Mouse (Mus musculus): ENCODE results near the gene Gcnt4. TPM values are rescaled to one million over a fixed set of nuclear protein-coding genes. Genes with fewer than 3 reads are reported as not detected.

Gene Gcnt4
- polyA plus RNA-seq, 1 experiment from 2014 or later: 1.8 TPM

- H3K27me3 ChIP-seq (ENCODE audit: control insufficient read depth, insufficient read depth, low read length): no peaks in the 10 kb centered on the region
- no peaks in the 10 kb centered on the region for H3K9me3 ChIP-seq (replicated peaks; ENCODE audit: control insufficient read depth, low read length)
- no peaks in the 10 kb centered on the region for H3K36me3 ChIP-seq (ENCODE audit: control insufficient read depth, insufficient read depth, low read length)
- ATAC-seq (ENCODE audit: insufficient read depth, low FRiP score): peak; percentile 94
- H3K4me1 ChIP-seq (ENCODE audit: control insufficient read depth, insufficient read depth, low read length): no peaks in the 10 kb centered on the region
- no peak overlapping the region for H3K4me3 ChIP-seq (replicated peaks; ENCODE audit: low read length)
- H3K27ac ChIP-seq (ENCODE audit: low read length): peak overlapping the region; percentile 60
- H3K9ac ChIP-seq (ENCODE audit: low read length): no peak overlapping the region
- H3K4me2 ChIP-seq (ENCODE audit: low read depth, low read length): no peak overlapping the region
- WGBS: 68% methylated on average over 5 of the region's 5 CpGs
Measured at GRCm38 (mm10) chr13:96962801-96963200, 38.3 kb downstream of the Gcnt4 start.

DNA sequence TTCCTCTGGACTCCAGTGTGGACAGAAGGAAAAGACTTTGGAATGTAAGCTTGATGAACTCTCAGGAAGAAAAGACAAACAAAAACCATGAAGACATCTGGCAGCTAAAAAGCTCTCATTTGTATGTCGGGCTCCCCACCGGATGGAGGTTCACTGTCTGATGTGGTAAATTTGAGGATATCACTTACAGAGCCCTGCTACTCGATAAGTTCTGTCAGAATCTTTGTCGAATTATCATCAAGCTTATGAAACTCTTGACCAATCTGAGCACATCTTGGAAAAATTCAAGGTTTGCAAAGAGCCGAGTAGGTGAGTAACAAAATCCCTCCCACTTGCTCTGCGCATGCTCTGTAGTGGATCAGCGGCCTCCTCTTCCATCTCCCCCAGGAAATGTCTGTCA lies 40.5 kb downstream of the Gcnt4 start:
- Histone ChIP-seq H3K9me3 (replicated peaks; ENCODE audit: control insufficient read depth, low read length) (no peaks in the 10 kb centered on the region), H3K4me1 (ENCODE audit: control insufficient read depth, insufficient read depth, low read length) (no peaks in the 10 kb centered on the region), H3K4me3 (replicated peaks; ENCODE audit: low read length) (no peak overlapping the region), H3K36me3 (ENCODE audit: control insufficient read depth, insufficient read depth, low read length) (no peaks in the 10 kb centered on the region), H3K9ac (ENCODE audit: low read length) (no peak overlapping the region), H3K27ac (ENCODE audit: low read length) (no peak overlapping the region), H3K4me2 (ENCODE audit: low read depth, low read length) (no peak overlapping the region), H3K27me3 (ENCODE audit: control insufficient read depth, insufficient read depth, low read length) (no peaks in the 10 kb centered on the region)
- ATAC-seq (ENCODE audit: insufficient read depth, low FRiP score): no peak
- 81% methylated on average over 7 of the region's 7 CpGs for WGBS

GRCm38 (mm10) chr13:96966210-96967089 lies 42.0 kb downstream of the Gcnt4 start:
- 74% methylated on average over 15 of the region's 15 CpGs for WGBS
- H3K27ac ChIP-seq (ENCODE audit: low read length): no peak overlapping the region
- H3K9me3 ChIP-seq (replicated peaks; ENCODE audit: control insufficient read depth, low read length): no peaks in the 10 kb centered on the region
- no peak for ATAC-seq (ENCODE audit: insufficient read depth, low FRiP score)
- no peak overlapping the region for H3K4me3 ChIP-seq (replicated peaks; ENCODE audit: low read length)
- H3K4me1 ChIP-seq (ENCODE audit: control insufficient read depth, insufficient read depth, low read length): no peaks in the 10 kb centered on the region
- H3K36me3 ChIP-seq (ENCODE audit: control insufficient read depth, insufficient read depth, low read length): no peaks in the 10 kb centered on the region
- H3K4me2 ChIP-seq (ENCODE audit: low read depth, low read length): no peak overlapping the region
- H3K9ac ChIP-seq (ENCODE audit: low read length): no peak overlapping the region
- no peaks in the 10 kb centered on the region for H3K27me3 ChIP-seq (ENCODE audit: control insufficient read depth, insufficient read depth, low read length)

DNA sequence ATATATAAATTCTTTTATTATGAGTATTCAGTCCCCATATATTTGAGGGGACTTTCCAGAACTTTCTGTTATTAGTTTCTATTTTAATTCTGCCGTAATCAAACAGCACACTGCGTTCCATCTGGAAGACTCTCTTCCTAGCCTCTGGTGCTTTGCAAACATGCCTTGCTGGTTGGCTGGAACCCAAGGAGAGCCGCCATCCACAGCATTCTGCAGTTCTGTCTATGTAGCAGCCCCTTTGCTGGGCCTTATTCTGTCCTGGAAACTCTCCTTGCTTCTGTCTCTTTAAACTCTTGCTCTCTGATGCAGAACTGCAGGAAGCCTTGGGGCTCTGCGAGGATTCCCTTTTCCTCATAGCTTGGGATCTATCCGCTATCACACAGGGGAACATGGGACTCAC lies 42.6 kb downstream of the Gcnt4 start:
- Histone ChIP-seq H3K9me3 (replicated peaks; ENCODE audit: control insufficient read depth, low read length) (no peaks in the 10 kb centered on the region), H3K4me2 (ENCODE audit: low read depth, low read length) (no peak overlapping the region), H3K27me3 (ENCODE audit: control insufficient read depth, insufficient read depth, low read length) (no peaks in the 10 kb centered on the region), H3K27ac (ENCODE audit: low read length) (0 out of 2 replicates have a peak overlapping the region, but pooled peaks have one; percentile 25), H3K9ac (ENCODE audit: low read length) (no peak overlapping the region), H3K4me3 (replicated peaks; ENCODE audit: low read length) (no peak overlapping the region), H3K4me1 (ENCODE audit: control insufficient read depth, insufficient read depth, low read length) (no peaks in the 10 kb centered on the region), H3K36me3 (ENCODE audit: control insufficient read depth, insufficient read depth, low read length) (no peaks in the 10 kb centered on the region)
- 70% methylated on average over 5 of the region's 5 CpGs for WGBS
- no peak for ATAC-seq (ENCODE audit: insufficient read depth, low FRiP score)

DNA sequence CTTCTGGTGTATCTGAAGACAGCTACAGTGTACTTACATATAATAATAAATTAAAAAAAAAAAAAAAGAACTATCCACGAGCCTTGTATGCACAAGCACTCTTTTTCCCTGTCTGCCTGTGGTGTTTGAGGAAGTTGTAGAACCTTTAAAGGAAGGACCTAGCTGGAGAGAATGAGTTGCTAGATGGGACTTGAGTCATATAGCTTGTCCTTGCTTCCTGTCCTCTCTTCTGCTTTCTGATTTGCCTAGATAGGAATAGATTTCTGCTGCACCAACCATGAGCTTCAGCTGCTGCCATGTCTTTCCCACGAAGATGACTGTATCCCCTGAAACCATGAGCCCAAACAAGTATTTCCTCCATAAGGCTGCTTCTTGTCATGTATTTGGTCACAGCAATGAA lies 43.3 kb downstream of the Gcnt4 start:
- Histone ChIP-seq H3K27me3 (ENCODE audit: control insufficient read depth, insufficient read depth, low read length) (no peaks in the 10 kb centered on the region), H3K4me1 (ENCODE audit: control insufficient read depth, insufficient read depth, low read length) (no peaks in the 10 kb centered on the region), H3K9ac (ENCODE audit: low read length) (no peak overlapping the region), H3K27ac (ENCODE audit: low read length) (no peak overlapping the region), H3K36me3 (ENCODE audit: control insufficient read depth, insufficient read depth, low read length) (no peaks in the 10 kb centered on the region), H3K4me3 (replicated peaks; ENCODE audit: low read length) (no peak overlapping the region), H3K9me3 (replicated peaks; ENCODE audit: control insufficient read depth, low read length) (no peaks in the 10 kb centered on the region), H3K4me2 (ENCODE audit: low read depth, low read length) (no peak overlapping the region)
- ATAC-seq (ENCODE audit: insufficient read depth, low FRiP score): no peak
- 77% methylated on average over 2 of the region's 2 CpGs for WGBS

DNA sequence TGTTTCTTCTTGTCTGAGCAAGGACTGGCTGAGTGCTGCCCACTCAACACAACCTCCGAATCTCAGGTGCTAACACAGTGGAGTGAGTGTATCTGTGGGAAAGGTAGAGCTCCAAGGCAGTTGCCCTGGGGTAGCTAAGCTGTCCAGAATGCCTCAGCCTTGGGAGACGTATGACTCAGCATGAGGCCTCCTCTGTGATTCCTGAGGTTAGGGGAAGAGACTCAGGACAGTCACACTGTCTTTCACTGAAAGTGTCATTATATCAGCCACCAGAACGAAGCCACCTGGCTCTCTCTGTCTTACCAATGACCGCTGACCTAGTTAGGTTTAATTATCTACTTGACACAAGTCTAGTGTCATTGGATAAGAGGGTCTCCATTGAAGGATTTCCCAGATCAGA lies 46.6 kb downstream of the Gcnt4 start:
- 85% methylated on average over 4 of the region's 4 CpGs for WGBS
- no peak overlapping the region for H3K4me3 ChIP-seq (replicated peaks; ENCODE audit: low read length)
- no peak for ATAC-seq (ENCODE audit: insufficient read depth, low FRiP score)
- H3K9ac ChIP-seq (ENCODE audit: low read length): no peak overlapping the region
- no peaks in the 10 kb centered on the region for H3K36me3 ChIP-seq (ENCODE audit: control insufficient read depth, insufficient read depth, low read length)
- no peak overlapping the region for H3K4me2 ChIP-seq (ENCODE audit: low read depth, low read length)
- H3K27ac ChIP-seq (ENCODE audit: low read length): no peak overlapping the region
- no peaks in the 10 kb centered on the region for H3K4me1 ChIP-seq (ENCODE audit: control insufficient read depth, insufficient read depth, low read length)
- H3K27me3 ChIP-seq (ENCODE audit: control insufficient read depth, insufficient read depth, low read length): no peaks in the 10 kb centered on the region
- H3K9me3 ChIP-seq (replicated peaks; ENCODE audit: control insufficient read depth, low read length): no peaks in the 10 kb centered on the region

GRCm38 (mm10) chr13:96971861-96972282 lies 47.4 kb downstream of the Gcnt4 start:
- WGBS: 43% methylated on average over 9 of the region's 9 CpGs
- Histone ChIP-seq H3K4me2 (ENCODE audit: low read depth, low read length) (no peak overlapping the region), H3K36me3 (ENCODE audit: control insufficient read depth, insufficient read depth, low read length) (no peaks in the 10 kb centered on the region), H3K27ac (ENCODE audit: low read length) (no peak overlapping the region), H3K4me3 (replicated peaks; ENCODE audit: low read length) (no peak overlapping the region), H3K4me1 (ENCODE audit: control insufficient read depth, insufficient read depth, low read length) (no peaks in the 10 kb centered on the region), H3K27me3 (ENCODE audit: control insufficient read depth, insufficient read depth, low read length) (no peaks in the 10 kb centered on the region), H3K9ac (ENCODE audit: low read length) (no peak overlapping the region), H3K9me3 (replicated peaks; ENCODE audit: control insufficient read depth, low read length) (no peaks in the 10 kb centered on the region)
- no peak; the same call in 1 of the 2 replicates for ATAC-seq (ENCODE audit: insufficient read depth, low FRiP score)

- ATAC-seq (ENCODE audit: insufficient read depth, low FRiP score): no peak
- Histone ChIP-seq H3K4me2 (ENCODE audit: low read depth, low read length) (no peak overlapping the region), H3K4me3 (replicated peaks; ENCODE audit: low read length) (no peak overlapping the region), H3K9me3 (replicated peaks; ENCODE audit: control insufficient read depth, low read length) (no peaks in the 10 kb centered on the region), H3K27ac (ENCODE audit: low read length) (no peak overlapping the region), H3K4me1 (ENCODE audit: control insufficient read depth, insufficient read depth, low read length) (no peaks in the 10 kb centered on the region), H3K9ac (ENCODE audit: low read length) (no peak overlapping the region), H3K36me3 (ENCODE audit: control insufficient read depth, insufficient read depth, low read length) (no peaks in the 10 kb centered on the region), H3K27me3 (ENCODE audit: control insufficient read depth, insufficient read depth, low read length) (no peaks in the 10 kb centered on the region)
- 89% methylated on average over 4 of the region's 4 CpGs for WGBS
Measured at GRCm38 (mm10) chr13:96973318-96973717, 48.8 kb downstream of the Gcnt4 start.

GRCm38 (mm10) chr13:96976986-96977595 lies 52.6 kb downstream of the Gcnt4 start:
- Histone ChIP-seq H3K4me1 (ENCODE audit: control insufficient read depth, insufficient read depth, low read length) (no peaks in the 10 kb centered on the region), H3K9ac (ENCODE audit: low read length) (no peak overlapping the region), H3K27ac (ENCODE audit: low read length) (no peak overlapping the region), H3K36me3 (ENCODE audit: control insufficient read depth, insufficient read depth, low read length) (no peaks in the 10 kb centered on the region), H3K27me3 (ENCODE audit: control insufficient read depth, insufficient read depth, low read length) (no peaks in the 10 kb centered on the region), H3K4me3 (replicated peaks; ENCODE audit: low read length) (no peak overlapping the region), H3K4me2 (ENCODE audit: low read depth, low read length) (no peak overlapping the region), H3K9me3 (replicated peaks; ENCODE audit: control insufficient read depth, low read length) (no peaks in the 10 kb centered on the region)
- WGBS: 86% methylated on average over 6 of the region's 6 CpGs
- no peak for ATAC-seq (ENCODE audit: insufficient read depth, low FRiP score)

All from stomach, embryonic 16.5 days (tissue).